Mouse (Mus musculus) ES-E14 (cell line): Measurements from ENCODE around the gene Gpr65. TPM values are rescaled to one million over a fixed set of nuclear protein-coding genes. Genes with fewer than 3 reads are reported as not detected.

Experiments used
- DNase-seq: peaks from one replicate; pipeline ENCODE4 v3.0.0-alpha.2; 2013; ENCODE audit warnings: low read depth, low spot score
- H3K27ac ChIP-seq: 2 replicates; pipeline ENCODE4 v1.5.1; 2012; ENCODE audit warnings: low read depth, mild to moderate bottlenecking, low read length, moderate library complexity, mixed read lengths; ENCODE audit not compliant: poor library complexity, insufficient read depth, severe bottlenecking
- H3K36me3 ChIP-seq: 2 replicates; pipeline ENCODE4 v1.6.1; 2012; ENCODE audit warnings: mild to moderate bottlenecking, low read length, moderate library complexity, mixed read lengths; ENCODE audit not compliant: control insufficient read depth, poor library complexity, insufficient read depth, severe bottlenecking
- H3K4me1 ChIP-seq, 2 experiments: fragments of 150-350 bp in 1 of 2; sonication (generic) in 1 of 2; 2 replicates each; pipeline ENCODE4 v1.6.1; 2012; ENCODE audit warnings: low read length in 2 of 2, mild to moderate bottlenecking in 1 of 2, mixed read lengths in 1 of 2; ENCODE audit not compliant: control insufficient read depth in 2 of 2, insufficient read depth in 2 of 2, poor library complexity in 1 of 2
- H3K4me3 ChIP-seq, 2 experiments: fragments of 150-350 bp in 1 of 2; sonication (generic) in 1 of 2; 2 replicates each; pipeline ENCODE4 v1.5.1; 2012; ENCODE audit warnings: low read length in 2 of 2, low read depth in 1 of 2, mild to moderate bottlenecking in 1 of 2, mixed read lengths in 1 of 2; ENCODE audit not compliant: insufficient read depth in 1 of 2, poor library complexity in 1 of 2, severe bottlenecking in 1 of 2
- H3K9ac ChIP-seq: 2 replicates; pipeline ENCODE4 v1.6.1; 2012; ENCODE audit warnings: low read depth, mild to moderate bottlenecking, low read length, mixed read lengths; ENCODE audit not compliant: poor library complexity, insufficient read depth, severe bottlenecking
- H3K9me3 ChIP-seq: fragments of 150-350 bp; sonication (generic); 2 replicates; pipeline ENCODE4 v1.6.1; 2012; ENCODE audit warnings: low read depth, mild to moderate bottlenecking, low read length; ENCODE audit not compliant: control insufficient read depth, insufficient read depth
- CHD2 ChIP-seq: IDR thresholded peaks from 2 replicates; pipeline ENCODE4 v1.6.1; 2014; ENCODE audit warnings: mild to moderate bottlenecking, low read depth, low read length, inconsistent platforms
- HCFC1 ChIP-seq: IDR thresholded peaks from 2 replicates; pipeline ENCODE4 v1.6.1; 2012; ENCODE audit warnings: low read length, inconsistent platforms, borderline replicate concordance; ENCODE audit not compliant: insufficient read depth
- MAFK ChIP-seq: IDR thresholded peaks from 2 replicates; pipeline ENCODE4 v1.6.1; 2014; ENCODE audit warnings: mild to moderate bottlenecking, low read depth, low read length, inconsistent platforms; ENCODE audit not compliant: insufficient read depth
- ZC3H11A ChIP-seq: IDR thresholded peaks from 2 replicates; pipeline ENCODE4 v1.6.1; 2012; ENCODE audit warnings: low read depth, mild to moderate bottlenecking, inconsistent platforms, low read length, borderline replicate concordance
- ZNF384 ChIP-seq: IDR thresholded peaks from 2 replicates; pipeline ENCODE4 v1.6.1; 2012; ENCODE audit warnings: low read depth, low read length, inconsistent platforms
- in situ Hi-C, 2 experiments: fragments of 600-800 bp; cut with MboI; formaldehyde crosslinking; loops; one replicate each; pipeline ENCODE4 v1.15.1; 2025; ENCODE audit warnings: low sequenced_read_pairs in 2 of 2, inconsistent platforms in 1 of 2; ENCODE audit not compliant: unreplicated experiment in 2 of 2
- total RNA-seq: library from RNA; depleted of rRNA; stranded (reverse); fragments of 300-350 nt; gene quantifications from 2 replicates; pipeline ENCODE4 v1.2.3, GENCODE M21; 2012

Gpr65 gene
- total RNA-seq, 1 experiment = 0.13 TPM

DNA sequence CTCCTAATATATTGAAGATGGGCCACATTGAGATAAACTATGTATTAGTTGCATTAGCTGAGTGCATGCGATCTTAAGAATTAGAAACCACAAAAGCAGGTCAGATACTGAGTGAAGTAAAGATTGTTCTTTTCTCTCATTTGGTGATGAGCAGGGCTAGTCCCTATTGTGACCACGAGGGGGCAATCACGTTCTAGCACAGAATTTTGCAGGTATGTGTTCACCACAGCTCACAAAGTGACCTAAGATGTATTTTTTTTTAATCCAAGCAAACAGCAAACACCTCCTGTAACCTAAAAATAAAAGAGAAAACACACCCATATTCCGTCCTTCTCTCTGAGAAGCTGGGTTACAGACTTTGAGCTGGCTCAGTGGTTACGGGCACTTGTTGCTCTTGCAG lies 12.1 kb downstream of the Gpr65 start:
- TF ChIP-seq ZC3H11A (peak; percentile 51; the same call in 1 of the 2 replicates), HCFC1 (no peak)
- no peak overlapping the region for H3K27ac ChIP-seq
- no peak overlapping the region for H3K4me3 ChIP-seq
- H3K4me1 ChIP-seq = no peaks in the 10 kb centered on the region
- no peaks in the 10 kb centered on the region for H3K9me3 ChIP-seq
- in situ Hi-C loops = no loop called here
- H3K36me3 ChIP-seq = no peaks in the 10 kb centered on the region
- no peak for DNase-seq
- no peak overlapping the region for H3K9ac ChIP-seq

DNA sequence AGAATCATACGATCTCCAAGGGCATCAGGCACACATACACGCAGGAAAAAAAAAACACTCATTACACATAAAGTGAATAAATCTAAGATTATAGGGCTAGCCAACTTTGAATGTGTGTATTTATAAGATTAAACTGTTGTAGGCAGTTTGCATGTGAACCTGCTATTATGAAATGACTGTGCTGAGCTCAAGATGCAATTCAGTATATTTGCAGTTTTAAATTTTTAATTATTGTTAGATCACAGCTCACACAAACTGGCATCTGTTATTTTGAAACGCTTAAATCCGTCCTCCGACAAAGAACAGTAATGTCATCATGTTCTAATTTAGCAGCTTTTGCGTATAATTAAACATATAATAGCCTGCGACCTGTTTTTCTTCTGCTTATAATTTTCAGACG lies 12.6 kb downstream of the Gpr65 start:
- Histone ChIP-seq H3K9ac (no peak overlapping the region), H3K27ac (no peak overlapping the region), H3K4me1 (no peaks in the 10 kb centered on the region), H3K9me3 (no peaks in the 10 kb centered on the region), H3K4me3 (no peak overlapping the region), H3K36me3 (no peaks in the 10 kb centered on the region)
- in situ Hi-C loops = no loop called here
- no peak for DNase-seq
- TF ChIP-seq CHD2 (no peak), HCFC1 (no peak), ZNF384 (no peak), MAFK (no peak), ZC3H11A (no peak)

DNA sequence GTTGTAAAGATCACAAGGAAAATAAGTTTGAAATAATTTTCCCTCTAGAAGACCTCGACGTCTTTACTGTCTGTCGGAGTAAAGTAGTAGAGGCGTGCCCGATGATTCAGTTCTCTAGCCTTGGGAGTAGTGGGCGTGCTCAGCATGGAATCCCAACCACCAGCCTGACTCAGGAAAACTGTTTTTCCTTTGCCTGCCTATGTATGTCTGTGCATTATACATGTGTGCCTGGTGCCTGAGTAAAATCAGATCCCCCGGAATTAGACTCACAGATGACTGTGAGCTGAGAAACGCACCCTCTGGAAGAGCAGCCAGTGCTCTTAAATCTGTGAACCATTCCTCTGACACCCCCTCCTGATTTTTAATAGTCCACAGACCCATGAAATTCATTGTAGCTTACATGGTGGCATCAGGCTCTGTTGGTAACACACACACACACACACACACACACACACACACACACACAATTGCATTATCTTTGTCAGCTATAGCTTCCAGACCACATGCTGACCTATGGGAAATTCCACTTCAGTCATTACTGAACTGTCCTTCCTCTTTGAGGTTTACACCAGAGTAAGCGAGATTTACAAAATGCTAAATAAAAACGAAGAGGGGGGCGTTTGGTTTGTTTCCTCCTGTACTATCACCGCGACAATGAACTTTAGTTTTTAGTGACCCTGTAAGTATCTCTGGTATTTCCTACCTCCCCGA lies 14.5 kb downstream of the Gpr65 start:
- H3K9ac ChIP-seq = no peak overlapping the region
- DNase-seq = no peak
- no peak overlapping the region for H3K4me3 ChIP-seq
- in situ Hi-C loops = no loop called here
- H3K4me1 ChIP-seq = no peaks in the 10 kb centered on the region
- no peak for TF ChIP-seq ZC3H11A
- TF ChIP-seq ZNF384 = no peak
- no peak for TF ChIP-seq CHD2
- TF ChIP-seq HCFC1 = no peak
- no peak for TF ChIP-seq MAFK
- H3K9me3 ChIP-seq = no peaks in the 10 kb centered on the region
- no peaks in the 10 kb centered on the region for H3K36me3 ChIP-seq
- H3K27ac ChIP-seq = no peak overlapping the region

DNA sequence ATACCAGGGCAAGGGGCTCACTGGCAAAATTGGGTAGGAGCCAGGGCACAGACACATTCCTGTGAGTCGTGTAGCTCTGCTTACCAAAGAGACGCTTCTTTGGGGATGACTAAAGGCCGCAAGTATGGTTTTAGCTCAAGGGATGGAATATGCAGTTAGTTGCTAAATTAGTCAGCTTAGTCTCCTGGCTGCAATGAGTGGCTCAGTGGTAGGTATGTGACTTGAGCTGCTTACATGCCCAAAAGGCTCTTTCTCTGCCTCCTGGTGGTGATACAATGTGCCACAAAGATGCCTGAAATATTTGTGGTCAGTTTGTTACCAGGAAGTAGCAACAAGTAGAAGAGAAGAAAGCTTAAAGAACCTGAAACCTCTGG lies 15.0 kb downstream of the Gpr65 start:
- H3K9ac ChIP-seq = no peak overlapping the region
- in situ Hi-C loops = no loop called here
- TF ChIP-seq ZNF384 = no peak
- no peak for TF ChIP-seq ZC3H11A
- no peak for TF ChIP-seq HCFC1
- no peak for TF ChIP-seq MAFK
- TF ChIP-seq CHD2 = no peak
- no peaks in the 10 kb centered on the region for H3K36me3 ChIP-seq
- no peaks in the 10 kb centered on the region for H3K4me1 ChIP-seq
- H3K27ac ChIP-seq = no peak overlapping the region
- no peak for DNase-seq
- H3K4me3 ChIP-seq = no peak overlapping the region
- no peaks in the 10 kb centered on the region for H3K9me3 ChIP-seq

DNA sequence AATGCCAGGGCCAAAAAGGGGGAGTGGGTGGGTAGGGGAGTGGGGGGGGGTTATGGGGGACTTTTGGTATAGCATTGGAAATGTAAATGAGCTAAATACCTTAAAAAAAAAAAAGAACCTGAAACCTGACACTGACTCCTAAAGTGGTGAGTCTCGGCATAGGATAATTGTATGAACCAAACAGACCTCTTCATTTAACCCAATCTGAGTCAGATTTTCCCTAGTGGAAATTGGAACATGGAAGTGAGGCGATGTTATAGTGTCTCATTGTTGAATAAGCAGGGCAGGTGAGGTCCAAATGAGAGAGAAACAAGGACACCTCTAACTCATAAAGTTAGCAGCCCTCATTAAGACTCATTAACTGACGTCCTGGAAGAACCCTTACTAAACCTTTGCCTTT lies 16.0 kb downstream of the Gpr65 start:
- in situ Hi-C loops = no loop called here
- Histone ChIP-seq H3K4me1 (no peaks in the 10 kb centered on the region), H3K9me3 (no peaks in the 10 kb centered on the region), H3K27ac (no peak overlapping the region), H3K36me3 (no peaks in the 10 kb centered on the region), H3K9ac (no peak overlapping the region), H3K4me3 (no peak overlapping the region)
- TF ChIP-seq CHD2 (no peak), ZC3H11A (no peak), ZNF384 (no peak), MAFK (no peak), HCFC1 (no peak)
- DNase-seq = no peak
